Mouse (Mus musculus) left cerebral cortex, adult 2 months (tissue): ENCODE results near the gene Catsper2. TPM values are rescaled to one million over a fixed set of nuclear protein-coding genes. Genes with fewer than 3 reads are reported as not detected.

ENCODE experiments used
- DNase-seq, 2 experiments: peaks; one replicate each; pipeline ENCODE4 v3.0.0; 2021 to 2022; ENCODE audit warnings: low spot score in 2 of 2, mixed read lengths in 1 of 2; ENCODE audit errors: extremely low spot score in 1 of 2
- H3K27ac ChIP-seq: fragments of 200-600 bp; 2 replicates; pipeline ENCODE4 v1.8.1; 2022
- H3K4me3 ChIP-seq: fragments of 200-600 bp; 2 replicates; pipeline ENCODE4 v1.8.1; 2022
- CTCF ChIP-seq: fragments of 200-600 bp; IDR thresholded peaks from 2 replicates; pipeline ENCODE4 v1.8.1; 2022; ENCODE audit warnings: antibody characterized with exemption, mild to moderate bottlenecking, moderate library complexity
- intact Hi-C: fragments of 180-260 bp; cut with DNase I; formaldehyde crosslinking; loops from one replicate; pipeline ENCODE4 v1.15.1; 2025
- total RNA-seq, 2 experiments: library from RNA; stranded (reverse); gene quantifications; 2 replicates each; pipeline ENCODE4 v1.2.3; 2021

Gene Catsper2
- total RNA-seq, 2 experiments from 2014 or later = 3.6 to 4.2 TPM

DNA sequence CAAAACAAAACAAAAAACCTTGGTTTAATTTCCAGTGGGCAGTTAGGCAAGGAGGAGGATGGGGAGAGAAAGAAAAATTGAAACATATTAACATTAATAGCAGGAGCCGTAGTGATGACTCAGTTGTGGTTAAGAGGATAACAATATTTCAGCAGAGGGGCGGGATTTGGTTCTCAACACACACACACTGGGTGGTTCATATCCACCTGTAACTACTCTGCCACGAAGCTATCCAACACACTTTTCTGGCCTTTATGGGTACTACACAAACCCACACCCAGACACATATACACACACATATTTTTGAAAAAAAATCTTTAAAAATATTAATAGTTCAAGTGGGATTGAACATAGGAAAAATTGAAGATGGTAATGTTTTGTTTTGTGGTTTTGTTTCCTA, 33.4 kb upstream of the Catsper2 start:
- TF ChIP-seq CTCF = no peak
- DNase-seq = no peak
- Histone ChIP-seq H3K27ac (no peak overlapping the region), H3K4me3 (no peak overlapping the region)
- intact Hi-C loops = no loop called here

DNA sequence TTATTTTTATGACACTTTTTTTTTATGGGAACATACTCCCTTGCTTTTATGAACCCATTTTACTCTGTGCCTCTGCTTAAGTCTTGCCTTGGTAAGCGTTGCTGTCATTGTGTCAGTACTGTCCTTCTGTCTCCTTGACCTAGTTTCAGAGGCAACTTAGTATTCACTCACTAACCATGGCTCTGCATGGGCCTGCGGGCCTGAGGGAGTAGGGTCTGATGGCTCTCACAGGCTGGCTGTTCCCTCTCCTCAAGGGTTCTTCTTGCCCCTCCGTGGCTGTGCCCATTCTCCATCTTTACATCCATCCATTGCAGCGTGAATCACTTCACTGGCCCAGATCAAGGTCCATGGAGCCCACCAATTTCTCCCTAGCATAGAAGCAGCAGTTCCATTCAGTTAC, 32.9 kb upstream of the Catsper2 start:
- H3K27ac ChIP-seq = no peak overlapping the region
- no peak overlapping the region for H3K4me3 ChIP-seq
- intact Hi-C loops = no loop called here
- no peak for DNase-seq
- no peak for TF ChIP-seq CTCF

DNA sequence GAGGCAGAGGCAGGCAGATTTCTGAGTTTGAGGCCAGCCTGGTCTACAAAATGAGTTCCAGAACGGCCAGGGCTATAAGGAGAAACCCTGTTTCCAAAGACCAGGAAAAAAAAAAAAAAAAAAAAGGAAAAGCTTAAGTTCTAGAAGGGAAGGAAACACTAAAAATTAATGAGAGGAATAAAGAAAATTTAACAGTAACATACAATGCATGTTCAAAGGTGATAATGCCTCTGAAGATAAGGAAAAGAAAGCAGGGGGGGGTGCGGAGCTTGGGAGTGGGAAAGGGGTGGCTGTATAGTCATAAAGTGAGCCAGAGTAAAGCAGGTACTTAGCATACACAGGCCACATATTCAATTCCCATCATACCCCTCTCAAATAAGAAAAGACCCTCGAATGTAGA, 31.5 kb upstream of the Catsper2 start:
- intact Hi-C loops = no loop called here
- H3K4me3 ChIP-seq = no peak overlapping the region
- no peak overlapping the region for H3K27ac ChIP-seq
- no peak for DNase-seq
- no peak for TF ChIP-seq CTCF

- Histone ChIP-seq H3K27ac (no peak within 1 kb of the TSS), H3K4me3 (no peak within 1 kb of the TSS)
- no peak for DNase-seq
- TF ChIP-seq CTCF = no peak
- intact Hi-C loops = no loop called here
These were observed 30.6 kb upstream of the Catsper2 start, which contains the start of gene Ell3 for GRCm38 (mm10) chr2:121444178-121444577. Gene Ell3 (minus strand): TSS chr2:121444278.

- Histone ChIP-seq H3K4me3 (peak overlapping the region; percentile 33), H3K27ac (no peak overlapping the region)
- intact Hi-C loops = no loop called here
- DNase-seq = no peak
- no peak for TF ChIP-seq CTCF
These were observed 29.4 kb upstream of the Catsper2 start for GRCm38 (mm10) chr2:121443068-121443349.

GRCm38 (mm10) chr2:121442259-121443067, 28.9 kb upstream of the Catsper2 start:
- TF ChIP-seq CTCF = no peak
- H3K4me3 ChIP-seq = peak overlapping the region; percentile 33
- intact Hi-C loops = no loop called here
- no peak for DNase-seq
- H3K27ac ChIP-seq = no peak overlapping the region

DNA sequence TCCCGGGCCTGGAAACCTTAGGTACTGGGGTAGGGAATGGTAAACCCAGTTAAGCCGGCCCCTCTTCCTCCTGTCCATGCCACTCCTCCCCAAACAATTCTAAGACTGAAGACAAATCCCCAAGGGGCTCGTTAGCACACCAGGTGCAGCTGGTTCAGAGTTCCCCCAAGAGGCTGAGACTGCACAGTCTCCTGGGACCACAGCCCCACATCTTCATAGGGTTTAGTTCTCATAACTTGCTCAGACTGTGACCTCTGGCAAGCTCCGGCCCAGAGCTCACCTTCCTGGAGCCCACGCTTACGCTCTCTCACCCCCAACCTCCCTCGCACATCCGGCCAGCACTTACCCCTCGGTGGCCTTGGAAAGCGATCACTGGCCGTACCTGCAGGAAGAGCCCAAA, 28.2 kb upstream of the Catsper2 start:
- intact Hi-C loops = no loop called here
- TF ChIP-seq CTCF = no peak

GRCm38 (mm10) chr2:121440834-121441605, 27.4 kb upstream of the Catsper2 start:
- no peak for TF ChIP-seq CTCF
- DNase-seq = no peak
- intact Hi-C loops = no loop called here
- no peak overlapping the region for H3K4me3 ChIP-seq
- H3K27ac ChIP-seq = no peak overlapping the region

More for the DNA sequence above, 28.2 kb upstream of the Catsper2 start:
- no peak for DNase-seq
- Histone ChIP-seq H3K27ac (no peak overlapping the region), H3K4me3 (peak overlapping the region; percentile 33; the same call in 1 of the 2 replicates)

DNA sequence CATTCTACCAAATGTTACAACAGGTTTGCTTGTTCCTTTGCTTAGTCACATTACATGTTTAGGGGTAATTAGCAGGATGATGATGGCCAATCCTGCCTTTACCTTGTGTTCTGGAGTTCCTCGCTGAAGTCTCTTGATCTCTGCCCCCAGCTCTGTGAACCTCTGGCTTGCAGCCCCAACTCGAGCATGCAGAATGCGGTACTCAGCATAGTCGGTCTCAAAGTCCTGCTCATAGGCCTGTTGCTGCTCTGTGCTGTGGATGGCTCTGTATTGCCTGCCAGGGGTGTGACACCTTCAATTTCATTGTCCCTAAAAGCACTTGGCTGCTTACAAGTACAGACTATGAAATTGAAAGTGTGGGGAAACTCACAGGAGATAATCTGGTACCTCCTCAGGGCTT, 26.2 kb upstream of the Catsper2 start:
- no peak for DNase-seq
- intact Hi-C loops = no loop called here
- no peak for TF ChIP-seq CTCF
- H3K4me3 ChIP-seq = no peak overlapping the region
- no peak overlapping the region for H3K27ac ChIP-seq

- peak; percentile 62 for TF ChIP-seq CTCF
- no peak overlapping the region for H3K4me3 ChIP-seq
- no peak for DNase-seq
- intact Hi-C loops = no loop called here
- H3K27ac ChIP-seq = no peak overlapping the region
These were observed 21.3 kb upstream of the Catsper2 start for GRCm38 (mm10) chr2:121434854-121435253.

DNA sequence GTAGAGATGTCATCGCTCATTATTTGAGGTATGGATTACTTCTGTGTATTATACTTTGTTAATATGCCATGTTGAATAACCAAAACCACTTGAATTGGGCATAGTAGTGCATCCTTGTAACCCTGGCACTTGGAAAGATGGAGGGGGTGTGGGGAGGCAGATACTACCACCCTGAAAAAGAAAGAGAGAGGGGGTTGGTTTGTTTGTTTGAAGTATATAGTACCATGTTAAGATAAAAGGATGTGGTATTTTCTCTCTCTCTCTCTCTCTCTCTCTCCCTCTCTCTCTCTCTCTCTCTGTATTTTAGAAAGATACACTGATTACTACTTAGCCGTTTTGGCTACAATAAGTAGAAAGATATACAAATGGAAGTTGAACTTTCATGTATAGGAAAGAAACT, 12.3 kb upstream of the Catsper2 start:
- H3K27ac ChIP-seq = no peak overlapping the region
- no peak for TF ChIP-seq CTCF
- H3K4me3 ChIP-seq = no peak overlapping the region
- DNase-seq = no peak
- intact Hi-C loops = no loop called here

DNA sequence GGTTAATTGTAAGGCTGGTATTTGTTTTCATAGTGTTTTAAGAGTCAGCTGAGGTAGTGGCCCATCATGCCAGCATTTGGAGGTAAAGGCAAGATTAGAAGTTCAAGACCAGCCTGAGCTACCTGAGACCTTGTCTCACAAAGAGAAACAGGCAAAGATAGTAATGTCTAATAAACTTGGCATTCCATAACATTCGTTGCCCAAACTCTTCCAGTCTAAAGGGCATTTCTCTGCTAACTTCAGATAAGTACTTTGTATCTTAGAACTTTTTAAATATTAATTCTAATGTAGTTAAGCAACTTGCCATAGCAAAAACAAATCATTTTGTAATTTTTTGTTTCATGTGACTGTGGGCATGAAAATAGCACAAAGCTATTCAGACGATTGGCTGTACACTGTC, 9.6 kb upstream of the Catsper2 start:
- Histone ChIP-seq H3K27ac (no peak overlapping the region), H3K4me3 (no peak overlapping the region)
- TF ChIP-seq CTCF = no peak
- intact Hi-C loops = no loop called here
- no peak for DNase-seq
